Mouse (Mus musculus) adrenal gland, postnatal 14 days (tissue): Measurements from ENCODE around the gene Slc44a5. TPM values are rescaled to one million over a fixed set of nuclear protein-coding genes. Genes with fewer than 3 reads are reported as not detected.

Experiments
- DNase-seq: peaks from one replicate; pipeline ENCODE4 v3.0.0; 2021; ENCODE audit warnings: mixed read lengths
- total RNA-seq: library from RNA; stranded (reverse); gene quantifications from 2 replicates; pipeline ENCODE4 v1.2.3, GENCODE M21; 2021

Slc44a5 gene
- total RNA-seq, 1 experiment from 2014 or later = 0.22 TPM

DNA sequence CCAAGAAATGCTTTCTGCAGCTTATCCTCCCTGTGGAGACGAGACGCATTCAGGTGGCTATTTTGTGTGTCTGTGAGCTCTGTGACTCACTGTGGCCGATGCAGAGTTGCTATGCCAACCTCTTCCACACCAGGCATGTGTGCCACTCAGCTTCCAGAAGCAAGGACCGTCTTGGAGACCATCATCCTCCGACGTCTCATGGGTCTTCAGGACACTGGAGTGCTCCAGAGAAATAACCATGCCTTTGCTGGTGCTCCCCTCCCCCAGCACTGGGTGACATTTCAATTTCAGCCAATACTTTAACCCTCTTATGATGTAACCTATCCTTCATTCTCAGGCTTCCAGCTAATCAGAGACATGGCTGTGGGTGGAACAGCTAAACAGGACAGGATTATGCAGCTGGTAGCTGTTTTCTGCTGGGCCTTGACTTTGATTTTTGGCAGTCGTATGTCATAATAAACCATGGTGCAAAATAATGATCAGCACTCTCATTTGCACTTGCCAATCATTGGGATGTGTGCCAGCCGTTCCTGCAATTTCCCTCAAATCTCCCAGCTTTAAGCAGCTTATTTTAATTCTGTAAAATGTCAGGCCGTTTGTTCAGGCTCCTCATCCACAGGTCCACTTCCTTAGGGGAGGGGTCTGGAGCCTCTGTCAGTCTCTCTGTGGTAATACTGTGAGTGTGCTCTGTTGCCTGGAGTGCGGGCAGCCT, 198.8 kb downstream of the Slc44a5 start:
- DNase-seq = no peak

DNA sequence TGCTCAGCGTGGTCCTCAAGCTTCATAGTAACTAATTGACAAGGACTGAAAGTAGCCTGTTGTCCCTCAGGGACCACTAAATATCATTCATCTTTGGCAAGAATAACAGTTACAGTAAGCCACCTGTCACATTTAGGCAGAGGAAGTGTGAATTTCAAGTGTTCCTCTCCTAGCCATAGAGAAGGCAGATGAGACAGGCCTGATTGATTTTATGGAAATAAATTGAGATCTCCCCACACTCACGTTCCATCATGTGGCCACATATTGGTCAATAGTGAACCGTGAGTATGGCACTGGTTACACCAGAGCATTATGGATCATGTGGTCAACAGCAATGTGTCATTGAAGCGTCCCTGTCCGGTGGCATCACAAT, 199.3 kb downstream of the Slc44a5 start:
- no peak for DNase-seq

GRCm38 (mm10) chr3:154173556-154173955, 200.3 kb downstream of the Slc44a5 start:
- DNase-seq = no peak

DNA sequence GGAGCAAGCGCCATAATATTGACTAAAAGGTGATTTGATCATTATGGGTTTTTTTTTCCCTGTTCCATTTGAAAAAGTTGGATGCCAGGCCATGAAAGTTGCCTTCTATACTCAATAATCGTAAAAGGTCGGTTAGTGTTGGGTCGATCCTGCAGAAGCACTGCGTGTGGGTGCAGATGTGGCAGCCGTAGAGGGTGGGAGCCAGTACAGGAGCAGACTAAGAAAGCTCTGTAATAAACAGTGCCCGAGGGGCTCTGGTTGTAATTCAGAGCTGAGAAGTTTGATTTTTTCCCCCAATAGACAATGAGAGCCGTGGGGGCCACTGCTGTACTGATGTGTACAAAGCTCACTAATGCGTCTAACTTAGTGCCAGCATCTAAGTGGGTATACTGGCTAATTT, 200.8 kb downstream of the Slc44a5 start:
- DNase-seq = no peak

- DNase-seq = no peak
Measured at GRCm38 (mm10) chr3:154174766-154175165, 201.5 kb downstream of the Slc44a5 start.

DNA sequence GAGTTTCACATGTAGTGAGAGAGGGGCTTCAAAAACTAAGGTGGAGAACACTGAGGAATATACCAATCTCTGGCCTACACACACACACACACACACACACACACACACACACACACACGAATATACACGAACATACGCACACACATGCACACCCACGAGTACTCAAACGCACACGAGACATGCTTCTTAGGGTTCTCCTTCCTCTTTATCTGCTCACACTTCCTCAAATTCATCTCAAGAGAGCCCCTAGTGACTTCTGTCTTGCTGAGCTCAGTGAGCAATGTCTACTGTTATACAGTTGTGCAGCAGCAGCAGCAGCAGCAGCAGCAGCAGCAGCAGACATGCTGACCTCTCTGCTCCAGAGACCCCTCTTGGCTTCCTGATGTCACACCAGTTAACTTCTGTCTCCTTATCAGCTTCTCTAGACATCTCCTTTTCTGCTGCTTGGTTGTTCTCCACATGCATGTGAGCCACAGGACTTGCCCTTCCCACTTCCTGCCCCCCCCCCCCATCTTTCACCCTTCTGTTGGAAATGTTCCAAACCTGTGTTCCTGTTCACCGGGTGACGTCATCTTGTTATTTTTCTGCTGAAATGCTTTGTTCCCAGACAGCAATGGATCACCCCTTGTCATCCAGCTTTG, 204.5 kb downstream of the Slc44a5 start:
- no peak for DNase-seq

GRCm38 (mm10) chr3:154179423-154179920, 206.2 kb downstream of the Slc44a5 start:
- no peak for DNase-seq

- DNase-seq = no peak
Measured at GRCm38 (mm10) chr3:154182987-154183386, 209.8 kb downstream of the Slc44a5 start.

GRCm38 (mm10) chr3:154183957-154184356, 210.7 kb downstream of the Slc44a5 start:
- DNase-seq = no peak

DNA sequence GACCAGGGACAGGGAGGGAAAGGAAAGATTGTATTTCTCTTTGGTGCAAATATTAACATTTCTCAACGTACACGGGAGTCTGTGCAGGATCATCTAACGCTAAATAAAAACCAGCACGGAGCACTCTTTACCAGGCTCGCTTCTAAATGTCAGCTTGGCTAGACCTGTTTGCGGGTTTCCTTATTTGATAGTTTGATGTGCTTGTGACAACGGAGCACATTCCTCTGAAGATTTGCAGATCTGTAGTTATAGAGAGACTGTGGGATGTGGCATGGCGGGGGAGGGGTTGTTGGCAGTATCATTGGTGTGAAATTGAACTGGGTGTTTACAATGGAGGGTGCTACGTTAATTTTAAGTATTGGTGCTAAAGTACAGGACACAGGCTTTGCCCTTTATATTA, 215.4 kb downstream of the Slc44a5 start:
- no peak for DNase-seq

- DNase-seq = no peak
Measured at GRCm38 (mm10) chr3:154192328-154193030, 219.2 kb downstream of the Slc44a5 start.

- DNase-seq = no peak
Measured at GRCm38 (mm10) chr3:154193189-154193840, 220.1 kb downstream of the Slc44a5 start.

DNA sequence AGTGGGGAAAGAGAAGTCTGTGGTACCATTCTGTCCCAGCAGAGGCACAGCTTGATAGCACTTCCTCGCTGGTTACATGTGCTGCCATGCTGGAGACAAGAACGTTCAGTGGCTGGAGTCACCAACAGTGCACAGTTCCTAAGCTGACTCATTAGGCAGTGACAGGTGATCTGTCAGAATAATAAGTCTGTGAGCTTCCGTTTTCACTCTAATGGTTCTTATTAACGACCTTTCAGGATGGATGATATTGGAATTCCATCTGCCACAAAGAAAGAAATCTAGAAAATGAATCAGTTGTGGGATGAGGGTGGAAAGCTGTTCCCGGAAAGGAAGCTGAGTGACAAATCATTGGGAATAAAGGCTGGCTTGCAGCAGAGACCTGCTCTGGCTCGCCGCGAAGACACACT, 227.2 kb downstream of the Slc44a5 start:
- DNase-seq = no peak

DNA sequence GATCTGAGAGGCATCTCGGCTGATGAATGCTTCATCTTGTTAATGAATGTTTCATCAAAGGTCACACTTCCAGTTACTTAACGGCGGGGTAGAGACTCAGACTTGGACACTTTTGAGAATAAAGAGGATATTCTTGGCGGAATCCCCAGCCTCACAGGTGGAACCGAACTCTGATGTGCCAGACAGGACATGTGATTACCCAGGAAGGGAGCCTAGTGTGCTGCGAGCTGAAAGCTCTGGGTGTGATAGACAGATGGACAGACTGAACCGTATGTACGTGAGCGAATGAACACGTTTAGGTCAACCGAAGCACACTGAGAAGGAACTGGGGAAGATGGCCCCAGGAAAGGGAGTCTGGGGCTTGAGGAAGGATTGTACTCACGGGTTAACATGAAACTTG, 228.6 kb downstream of the Slc44a5 start:
- DNase-seq = no peak

DNA sequence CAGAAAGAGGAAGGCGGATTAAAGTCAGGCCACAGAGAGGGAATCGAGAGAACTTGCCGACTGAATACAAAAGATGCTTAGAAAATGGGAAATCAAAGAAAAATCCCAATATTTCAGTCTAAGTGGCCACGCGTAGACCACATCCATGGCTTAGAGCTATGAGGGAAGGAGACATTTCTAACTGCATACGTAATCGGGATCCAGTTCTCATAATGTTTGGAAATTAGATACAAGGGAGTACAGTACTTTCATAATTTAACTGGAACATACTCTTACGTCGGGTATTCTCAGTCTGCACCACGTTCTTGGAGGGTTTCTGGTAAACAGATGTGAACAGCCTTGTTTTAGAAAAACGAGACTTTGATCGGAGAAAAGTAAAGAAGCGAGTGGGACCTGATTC, 229.1 kb downstream of the Slc44a5 start:
- DNase-seq = no peak

DNA sequence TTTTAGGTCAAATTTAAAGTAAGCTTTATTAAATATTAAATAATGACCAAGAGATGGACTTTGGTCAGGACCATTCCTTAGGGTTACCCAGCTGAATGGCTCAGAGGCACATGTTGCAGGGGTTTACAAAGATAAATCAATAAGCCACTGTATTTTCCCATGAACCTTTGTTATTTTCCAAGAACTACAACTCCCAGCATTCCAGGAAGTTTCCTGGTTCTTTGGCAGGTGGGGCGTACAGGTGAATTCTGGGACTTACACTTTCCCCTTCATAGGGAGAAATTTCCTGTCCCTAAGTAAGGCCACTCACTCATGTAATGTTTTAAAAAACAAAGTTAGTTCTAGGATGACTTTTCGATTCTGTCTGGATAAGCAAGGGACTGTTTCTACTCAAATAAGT, 235.2 kb downstream of the Slc44a5 start:
- DNase-seq = no peak

DNA sequence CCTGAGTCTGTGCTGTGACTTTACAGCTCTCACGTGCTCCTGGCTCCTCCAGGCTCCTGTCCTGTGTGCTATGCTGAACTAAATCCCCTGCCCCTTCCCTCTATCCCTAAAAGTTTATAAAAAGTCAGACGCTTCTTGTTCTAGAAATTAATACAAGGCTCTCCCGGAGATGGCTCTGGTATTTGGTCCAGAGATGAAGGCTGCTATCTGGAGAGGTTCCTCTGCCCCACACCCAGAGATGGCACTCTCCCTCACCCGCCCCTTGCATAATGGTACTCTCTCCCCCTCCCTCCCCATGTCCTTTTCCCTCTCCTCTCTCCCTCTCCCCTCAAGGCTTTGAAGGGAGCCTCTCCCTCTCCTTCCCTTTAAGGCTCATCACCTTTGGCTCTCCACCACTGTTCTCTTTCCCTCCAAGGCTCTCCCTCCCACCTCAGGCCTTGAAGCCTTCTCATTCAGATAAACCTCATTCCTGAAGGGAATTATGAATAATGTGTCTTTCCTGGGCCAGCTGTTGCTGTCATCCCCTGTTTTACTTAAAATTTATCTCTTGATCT, 236.0 kb downstream of the Slc44a5 start:
- peak; percentile 5 for DNase-seq

DNA sequence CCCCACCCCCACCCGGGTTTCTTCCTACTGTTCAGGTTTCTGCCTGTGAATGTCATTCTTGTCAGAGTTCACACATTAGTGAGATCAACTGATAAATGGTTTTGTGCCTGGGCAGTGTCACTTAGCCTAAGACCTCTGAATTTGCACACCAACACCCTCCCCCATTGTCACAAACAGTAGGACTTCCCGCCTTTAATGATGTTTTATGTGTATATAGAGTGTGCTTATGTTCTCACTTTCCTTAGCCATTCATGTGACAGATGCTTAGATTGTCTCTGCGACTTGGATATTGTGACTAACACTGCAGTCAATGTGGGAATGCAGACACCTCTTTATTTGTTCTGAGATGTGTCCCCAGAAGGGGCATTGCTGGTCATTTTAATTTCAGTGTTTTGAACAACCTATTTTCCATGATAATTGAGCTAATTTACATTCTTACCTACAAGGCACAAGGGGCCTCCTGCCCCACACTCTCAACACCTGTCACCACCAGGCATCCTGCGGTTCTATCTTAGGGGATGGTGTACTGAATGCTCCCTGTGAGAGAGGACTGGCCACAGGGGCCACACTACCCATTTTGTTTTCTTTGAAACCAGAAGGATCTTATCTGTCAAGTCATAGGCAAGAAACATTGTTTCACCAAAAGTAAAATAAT, 236.7 kb downstream of the Slc44a5 start:
- no peak for DNase-seq

DNA sequence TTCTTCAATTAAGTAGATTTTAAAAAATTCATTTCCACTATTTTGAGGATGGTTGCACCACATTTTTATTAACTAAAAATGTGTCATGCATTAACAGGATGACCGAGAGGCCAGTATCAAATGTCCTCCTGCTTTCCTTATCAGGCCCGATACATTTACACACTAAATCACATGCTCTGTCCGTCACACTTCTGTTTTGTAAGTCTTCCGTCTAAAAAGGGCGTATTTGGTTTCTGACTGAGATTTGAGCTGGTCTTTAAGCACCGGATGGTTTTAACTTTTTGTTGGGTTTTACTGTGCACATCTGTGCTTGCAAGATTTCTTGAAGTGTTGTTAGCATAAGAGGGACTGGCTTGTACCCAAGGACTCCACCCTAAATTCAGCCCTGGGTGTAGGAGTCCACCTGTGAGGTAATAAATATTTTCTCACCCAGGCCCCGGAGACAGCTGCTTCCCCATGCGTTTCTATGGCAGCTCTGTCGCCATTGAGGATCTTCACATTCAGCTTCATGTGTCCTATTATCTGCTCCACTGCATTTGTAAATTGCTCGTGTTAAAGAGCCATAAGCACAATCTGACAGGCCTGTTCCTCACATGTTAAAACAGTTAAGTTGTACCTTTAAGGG, 237.3 kb downstream of the Slc44a5 start:
- DNase-seq = no peak

GRCm38 (mm10) chr3:154212551-154212950, 239.3 kb downstream of the Slc44a5 start:
- DNase-seq = no peak

GRCm38 (mm10) chr3:154215309-154215708, 242.1 kb downstream of the Slc44a5 start:
- no peak for DNase-seq
